Mouse (Mus musculus) layer of hippocampus, postnatal 36 days (tissue): ENCODE results near the gene Gm45837. TPM values are rescaled to one million over a fixed set of nuclear protein-coding genes. Genes with fewer than 3 reads are reported as not detected.

Experiments
- DNase-seq, 2 experiments: peaks; one replicate each; pipeline ENCODE4 v3.0.0; 2022
- total RNA-seq, 2 experiments: library from RNA; stranded (reverse); gene quantifications; 2 replicates each; pipeline ENCODE4 v1.2.3; 2021

Gm45837 gene
- total RNA-seq: 1 to 10 TPM in 1 of 2 experiments, not detected in 1; 3.0 TPM

- no peak for DNase-seq
Measured at GRCm38 (mm10) chr7:101410267-101410936, at the start of gene Gm45837. Gene Gm45837 (plus strand): TSS chr7:101410886.

GRCm38 (mm10) chr7:101361021-101361420 lies 49.7 kb upstream of the Gm45837 start:
- no peak for DNase-seq

- no peak for DNase-seq
Measured at GRCm38 (mm10) chr7:101361767-101362166, 48.9 kb upstream of the Gm45837 start.

- no peak for DNase-seq
Measured at GRCm38 (mm10) chr7:101362791-101363191, 47.9 kb upstream of the Gm45837 start.

DNA sequence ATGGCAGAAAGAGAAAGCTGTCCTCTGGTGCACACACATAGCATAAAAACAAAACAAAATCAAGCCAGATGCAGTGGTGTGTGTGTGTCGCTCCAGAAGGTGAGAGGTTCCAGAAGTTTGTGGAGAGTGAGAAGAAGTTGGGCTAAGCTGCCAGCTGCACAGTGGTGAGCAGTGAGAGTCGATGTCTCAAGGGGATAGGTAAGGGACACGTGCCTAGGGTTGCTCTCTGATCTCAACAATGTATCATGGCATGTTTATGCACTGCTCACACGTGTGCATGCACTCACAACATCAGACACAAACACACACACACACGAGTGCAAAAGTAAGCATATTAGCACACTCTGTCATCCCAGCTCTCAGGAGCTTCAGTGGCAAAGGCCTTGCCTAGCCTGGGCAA lies 46.8 kb upstream of the Gm45837 start:
- no peak for DNase-seq

- no peak for DNase-seq
Measured at GRCm38 (mm10) chr7:101367901-101368852, 42.5 kb upstream of the Gm45837 start.

- DNase-seq: no peak
Measured at GRCm38 (mm10) chr7:101369666-101370065, 41.0 kb upstream of the Gm45837 start.

DNA sequence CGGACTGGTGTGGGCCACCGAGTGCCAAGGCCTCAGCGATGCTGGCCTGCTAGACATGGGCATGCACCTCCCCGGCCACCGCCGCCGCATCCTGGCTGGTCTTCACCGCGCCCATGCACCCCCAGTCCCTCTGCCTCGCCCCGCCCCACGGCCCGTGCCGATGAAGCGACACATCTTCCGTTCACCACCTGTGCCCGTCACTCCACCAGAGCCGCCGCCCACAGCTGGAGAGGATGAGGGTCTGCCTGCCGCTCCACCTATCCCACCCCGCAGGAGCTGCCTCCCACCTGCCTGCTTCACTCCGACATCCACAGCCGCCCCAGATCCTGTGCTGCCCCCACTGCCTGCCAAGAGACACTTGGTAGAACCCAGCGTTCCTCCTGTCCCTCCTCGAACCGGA lies 37.6 kb upstream of the Gm45837 start:
- no peak for DNase-seq

DNA sequence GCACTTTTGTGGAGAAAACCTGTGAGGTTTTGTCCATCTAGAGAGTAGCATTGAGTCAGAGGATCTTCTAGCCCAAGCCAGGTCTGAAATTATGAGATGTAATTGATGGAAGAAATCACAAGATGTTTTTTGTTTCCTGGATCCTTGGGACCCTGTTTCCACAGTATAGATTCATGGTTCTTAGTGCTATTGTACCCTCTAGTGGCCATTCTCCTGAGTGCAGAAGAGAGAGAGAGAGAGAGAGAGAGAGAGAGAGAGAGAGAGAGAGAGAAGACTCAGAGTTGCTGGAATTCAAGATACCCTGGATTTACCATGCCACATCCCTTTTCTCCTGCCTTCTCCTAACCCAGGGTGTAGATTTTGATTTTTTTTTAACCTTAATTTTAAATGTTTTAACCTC lies 36.5 kb upstream of the Gm45837 start:
- no peak for DNase-seq

- no peak for DNase-seq
Measured at GRCm38 (mm10) chr7:101376701-101377340, 33.9 kb upstream of the Gm45837 start.

DNA sequence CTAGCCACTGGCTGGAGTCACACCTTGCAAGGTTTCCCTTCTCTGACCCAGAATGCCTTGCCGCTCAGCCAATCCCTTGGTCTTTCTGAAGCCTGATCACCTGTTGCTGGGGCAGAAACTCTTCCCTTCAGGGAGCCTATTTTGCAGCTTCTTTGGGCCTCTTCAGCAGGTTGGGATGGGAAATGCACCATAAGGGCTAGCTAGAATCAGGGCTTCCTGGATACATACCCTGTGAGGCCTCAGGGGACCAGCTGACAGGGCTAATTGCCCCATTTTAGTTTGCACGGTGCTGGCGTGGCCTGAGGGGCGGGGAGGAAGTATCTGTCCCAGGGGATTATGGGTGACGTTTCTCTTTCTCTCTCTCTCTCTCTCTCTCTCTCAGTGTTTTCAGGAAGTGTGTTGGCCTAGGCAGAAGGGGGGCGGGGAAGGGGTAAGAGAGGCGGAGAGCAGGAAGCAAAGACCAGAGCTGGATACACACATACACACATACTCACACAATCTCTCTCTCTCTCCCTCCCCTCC lies 32.9 kb upstream of the Gm45837 start:
- DNase-seq: no peak

- DNase-seq: no peak
Measured at GRCm38 (mm10) chr7:101378285-101378684, 32.4 kb upstream of the Gm45837 start.

GRCm38 (mm10) chr7:101378796-101379465 lies 31.8 kb upstream of the Gm45837 start:
- DNase-seq: no peak

GRCm38 (mm10) chr7:101379732-101380131 lies 31.0 kb upstream of the Gm45837 start:
- no peak for DNase-seq

GRCm38 (mm10) chr7:101381512-101381911 lies 29.2 kb upstream of the Gm45837 start:
- no peak for DNase-seq

DNA sequence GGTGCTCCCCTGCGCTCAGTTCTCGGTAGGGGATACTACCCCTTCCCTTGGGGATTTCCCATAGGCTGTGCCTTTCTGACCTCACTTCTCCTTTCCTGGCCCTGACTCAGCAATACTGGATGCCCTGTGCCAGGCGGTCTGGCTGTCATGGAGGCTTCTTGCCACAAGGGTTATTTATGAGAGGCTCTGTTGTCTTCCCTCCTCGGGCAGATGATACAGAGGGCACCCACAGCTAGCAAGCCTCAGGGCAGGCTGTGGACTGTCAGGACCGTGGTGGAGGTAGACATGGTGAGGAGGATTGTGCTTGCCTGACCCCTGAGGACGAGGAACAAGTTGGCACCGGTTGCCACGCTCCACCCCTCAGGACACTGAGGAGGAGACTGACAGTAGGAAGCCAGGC lies 28.3 kb upstream of the Gm45837 start:
- DNase-seq: peak in 1 of 2 experiments; percentile 29

DNA sequence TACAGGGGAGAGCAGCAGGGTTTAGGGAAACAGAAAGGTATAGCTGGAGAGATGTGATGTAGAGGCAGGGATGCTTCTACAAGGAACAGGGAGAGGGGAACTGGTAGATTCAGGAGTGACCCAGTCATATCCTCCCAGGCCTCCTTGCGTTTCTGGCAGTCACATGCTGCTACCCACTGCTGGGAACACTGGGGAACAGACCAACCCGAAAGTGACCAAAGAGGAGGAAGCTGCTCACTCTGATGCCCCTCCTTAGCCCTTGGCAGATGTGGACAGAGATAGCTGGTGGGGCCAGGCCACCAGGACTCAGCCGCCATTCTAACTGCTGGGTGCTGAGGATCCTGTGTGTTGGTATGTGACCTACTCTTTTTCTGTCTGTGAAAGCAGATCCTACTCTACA lies 26.9 kb upstream of the Gm45837 start:
- no peak for DNase-seq

DNA sequence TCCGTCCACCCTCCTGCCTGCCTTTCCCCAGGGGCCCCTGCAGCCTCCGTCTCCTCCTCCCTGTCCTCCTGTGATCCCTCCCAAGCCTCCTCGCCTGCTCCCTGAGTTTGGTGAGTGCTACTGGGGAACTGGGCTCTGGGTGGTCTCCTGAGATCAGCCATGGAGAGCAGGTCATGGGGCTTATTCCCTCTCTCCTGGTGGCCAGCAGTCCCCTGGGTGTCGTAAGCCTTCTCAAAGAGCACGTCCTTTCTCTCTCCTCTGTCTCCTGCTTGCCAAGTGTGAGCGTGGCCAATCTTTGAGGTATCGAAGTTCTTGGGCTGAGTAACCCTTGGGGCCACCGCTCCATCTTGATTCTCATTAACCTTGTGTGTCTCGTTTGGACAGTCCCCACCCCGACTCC lies 25.8 kb upstream of the Gm45837 start:
- no peak for DNase-seq

GRCm38 (mm10) chr7:101385331-101385733 lies 25.4 kb upstream of the Gm45837 start:
- DNase-seq: no peak

- no peak for DNase-seq
Measured at GRCm38 (mm10) chr7:101385866-101386452, 24.7 kb upstream of the Gm45837 start.

- no peak for DNase-seq
Measured at GRCm38 (mm10) chr7:101389256-101389655, 21.4 kb upstream of the Gm45837 start.
